Mouse (Mus musculus) ES-E14 (cell line): ENCODE results near the gene Cenpa. TPM values are rescaled to one million over a fixed set of nuclear protein-coding genes. Genes with fewer than 3 reads are reported as not detected.
A peak's percentile ranks its signal among the peaks of the same experiment; 100 is the strongest.

Experiments
- DNase-seq: peaks from one replicate; pipeline ENCODE4 v3.0.0-alpha.2; 2013; ENCODE audit warnings: low read depth, low spot score
- H3K27ac ChIP-seq: 2 replicates; pipeline ENCODE4 v1.5.1; 2012; ENCODE audit warnings: low read depth, mild to moderate bottlenecking, low read length, moderate library complexity, mixed read lengths; ENCODE audit not compliant: poor library complexity, insufficient read depth, severe bottlenecking
- H3K36me3 ChIP-seq: 2 replicates; pipeline ENCODE4 v1.6.1; 2012; ENCODE audit warnings: mild to moderate bottlenecking, low read length, moderate library complexity, mixed read lengths; ENCODE audit not compliant: control insufficient read depth, poor library complexity, insufficient read depth, severe bottlenecking
- H3K4me1 ChIP-seq, 2 experiments: fragments of 150-350 bp in 1 of 2; sonication (generic) in 1 of 2; 2 replicates each; pipeline ENCODE4 v1.6.1; 2012; ENCODE audit warnings: low read length in 2 of 2, mild to moderate bottlenecking in 1 of 2, mixed read lengths in 1 of 2; ENCODE audit not compliant: control insufficient read depth in 2 of 2, insufficient read depth in 2 of 2, poor library complexity in 1 of 2
- H3K4me3 ChIP-seq, 2 experiments: fragments of 150-350 bp in 1 of 2; sonication (generic) in 1 of 2; 2 replicates each; pipeline ENCODE4 v1.5.1; 2012; ENCODE audit warnings: low read length in 2 of 2, low read depth in 1 of 2, mild to moderate bottlenecking in 1 of 2, mixed read lengths in 1 of 2; ENCODE audit not compliant: insufficient read depth in 1 of 2, poor library complexity in 1 of 2, severe bottlenecking in 1 of 2
- H3K9ac ChIP-seq: 2 replicates; pipeline ENCODE4 v1.6.1; 2012; ENCODE audit warnings: low read depth, mild to moderate bottlenecking, low read length, mixed read lengths; ENCODE audit not compliant: poor library complexity, insufficient read depth, severe bottlenecking
- H3K9me3 ChIP-seq: fragments of 150-350 bp; sonication (generic); 2 replicates; pipeline ENCODE4 v1.6.1; 2012; ENCODE audit warnings: low read depth, mild to moderate bottlenecking, low read length; ENCODE audit not compliant: control insufficient read depth, insufficient read depth
- CHD2 ChIP-seq: IDR thresholded peaks from 2 replicates; pipeline ENCODE4 v1.6.1; 2014; ENCODE audit warnings: mild to moderate bottlenecking, low read depth, low read length, inconsistent platforms
- HCFC1 ChIP-seq: IDR thresholded peaks from 2 replicates; pipeline ENCODE4 v1.6.1; 2012; ENCODE audit warnings: low read length, inconsistent platforms, borderline replicate concordance; ENCODE audit not compliant: insufficient read depth
- MAFK ChIP-seq: IDR thresholded peaks from 2 replicates; pipeline ENCODE4 v1.6.1; 2014; ENCODE audit warnings: mild to moderate bottlenecking, low read depth, low read length, inconsistent platforms; ENCODE audit not compliant: insufficient read depth
- ZC3H11A ChIP-seq: IDR thresholded peaks from 2 replicates; pipeline ENCODE4 v1.6.1; 2012; ENCODE audit warnings: low read depth, mild to moderate bottlenecking, inconsistent platforms, low read length, borderline replicate concordance
- ZNF384 ChIP-seq: IDR thresholded peaks from 2 replicates; pipeline ENCODE4 v1.6.1; 2012; ENCODE audit warnings: low read depth, low read length, inconsistent platforms
- in situ Hi-C, 2 experiments: fragments of 600-800 bp; cut with MboI; formaldehyde crosslinking; loops; one replicate each; pipeline ENCODE4 v1.15.1; 2025; ENCODE audit warnings: low sequenced_read_pairs in 2 of 2, inconsistent platforms in 1 of 2; ENCODE audit not compliant: unreplicated experiment in 2 of 2
- total RNA-seq: library from RNA; depleted of rRNA; stranded (reverse); fragments of 300-350 nt; gene quantifications from 2 replicates; pipeline ENCODE4 v1.2.3, GENCODE M21; 2012

Gene Cenpa
- total RNA-seq, 1 experiment: 102 TPM

- no peak overlapping the region for H3K9ac ChIP-seq
- H3K36me3 ChIP-seq: no peaks in the 10 kb centered on the region
- peaks cover 8 to 34% of the 10 kb centered on the region in 2 experiments; a peak in 3 of 4 replicates for H3K4me1 ChIP-seq
- TF ChIP-seq ZNF384: no peak
- no peak for TF ChIP-seq ZC3H11A
- TF ChIP-seq HCFC1: no peak
- no peak for TF ChIP-seq CHD2
- no peak for TF ChIP-seq MAFK
- H3K4me3 ChIP-seq: no peak overlapping the region
- H3K27ac ChIP-seq: no peak overlapping the region
- in situ Hi-C loops: no loop called here
- DNase-seq: no peak
- H3K9me3 ChIP-seq: no peaks in the 10 kb centered on the region
These were observed 47.4 kb upstream of the Cenpa start for GRCm38 (mm10) chr5:30619211-30619610.

DNA sequence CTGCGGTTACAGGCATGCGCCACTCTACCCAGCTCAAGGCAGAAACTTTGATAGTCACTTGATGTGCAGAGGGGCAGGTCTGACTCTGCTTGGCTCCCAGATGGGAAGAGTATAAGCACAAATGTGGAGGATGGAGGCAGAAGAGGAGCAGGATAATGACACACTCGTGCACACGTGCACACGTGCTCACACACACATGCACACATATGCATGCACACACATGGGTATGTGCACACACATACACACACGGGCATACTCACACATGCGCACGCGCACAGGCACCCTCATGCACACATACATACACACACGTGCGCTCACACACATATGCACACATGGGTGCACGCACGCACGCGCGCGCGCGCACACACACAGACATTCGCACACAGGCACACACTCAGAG, 46.0 kb upstream of the Cenpa start:
- H3K4me3 ChIP-seq: no peak overlapping the region
- H3K36me3 ChIP-seq: no peaks in the 10 kb centered on the region
- TF ChIP-seq HCFC1 (no peak), MAFK (no peak), ZC3H11A (no peak), ZNF384 (no peak), CHD2 (no peak)
- no peak for DNase-seq
- H3K27ac ChIP-seq: no peak overlapping the region
- in situ Hi-C loops: no loop called here
- no peaks in the 10 kb centered on the region for H3K9me3 ChIP-seq
- peaks cover 4 to 24% of the 10 kb centered on the region in 2 experiments; a peak in 2 of 4 replicates for H3K4me1 ChIP-seq
- no peak overlapping the region for H3K9ac ChIP-seq

- no peak for TF ChIP-seq HCFC1
- no peak for TF ChIP-seq ZC3H11A
- TF ChIP-seq MAFK: no peak
- TF ChIP-seq ZNF384: no peak
- no peak for TF ChIP-seq CHD2
- Histone ChIP-seq H3K36me3 (no peaks in the 10 kb centered on the region), H3K27ac (no peak overlapping the region), H3K9ac (no peak overlapping the region), H3K4me3 (no peak overlapping the region), H3K4me1 (peaks cover 4 to 23% of the 10 kb centered on the region in 2 experiments; a peak in 2 of 4 replicates), H3K9me3 (no peaks in the 10 kb centered on the region)
- DNase-seq: no peak
- in situ Hi-C loops: no loop called here
These were observed 45.3 kb upstream of the Cenpa start for GRCm38 (mm10) chr5:30621211-30621790.

DNA sequence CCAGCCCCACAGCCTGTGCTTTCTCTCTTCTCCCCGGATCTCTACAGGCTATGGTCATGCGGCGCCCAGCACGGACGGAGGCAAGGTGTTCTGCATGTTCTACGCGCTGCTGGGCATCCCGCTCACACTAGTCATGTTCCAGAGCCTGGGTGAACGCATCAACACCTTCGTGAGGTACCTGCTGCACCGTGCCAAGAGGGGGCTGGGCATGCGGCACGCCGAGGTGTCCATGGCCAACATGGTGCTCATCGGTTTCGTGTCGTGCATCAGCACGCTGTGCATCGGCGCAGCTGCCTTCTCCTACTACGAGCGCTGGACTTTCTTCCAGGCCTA, 44.8 kb upstream of the Cenpa start:
- Histone ChIP-seq H3K9ac (no peak overlapping the region), H3K4me3 (peak overlapping the region; percentile 22 to 36; a peak in 2 of 4 replicates), H3K27ac (no peak overlapping the region), H3K4me1 (peaks cover 4 to 19% of the 10 kb centered on the region in 2 experiments; a peak in 2 of 4 replicates), H3K36me3 (no peaks in the 10 kb centered on the region), H3K9me3 (no peaks in the 10 kb centered on the region)
- no peak for TF ChIP-seq ZNF384
- no peak for TF ChIP-seq HCFC1
- no peak for TF ChIP-seq MAFK
- TF ChIP-seq CHD2: no peak
- no peak for TF ChIP-seq ZC3H11A
- no peak for DNase-seq
- in situ Hi-C loops: no loop called here
